Comparison of ENCODE assay signal across 11 mouse cellular contexts in genomic region chr17:87176066-87177012, GRCm38 (mm10).
DNase-seq lines count a peak whose midpoint lies in the region.
"Had no signal": no experiment of that assay in that cellular context is flagged by ENCODE, and none has a peak within 500 bp of the region (broad histone marks: within the 10 kb centered on the region; RNA-seq: fewer than 3 reads in every experiment).

No protein-coding gene starts in this region.

- no peaks in the 10 kb centered on the region for H3K27me3 ChIP-seq in hindbrain, embryonic 10.5 days (ENCODE audit: insufficient read depth, poor library complexity, severe bottlenecking)
- H3K27me3 ChIP-seq: forebrain, embryonic 12.5 days had no signal

- peaks cover 10% of the 10 kb centered on the region for H3K4me1 ChIP-seq in hindbrain, embryonic 10.5 days (replicated peaks)

- 0 out of 2 replicates have a peak, but pooled peaks cover 12% of the 10 kb centered on the region for H3K9me3 ChIP-seq in hindbrain, embryonic 10.5 days

- no peak overlapping the region for H3K27ac ChIP-seq in hindbrain, embryonic 10.5 days
- H3K27ac ChIP-seq: forebrain, embryonic 12.5 days had no signal

- no peaks in the 10 kb centered on the region for H3K36me3 ChIP-seq in hindbrain, embryonic 10.5 days
- H3K36me3 ChIP-seq: forebrain, embryonic 12.5 days had no signal

- 79% methylated on average over 17 of the region's 17 CpGs for WGBS in hindbrain, embryonic 10.5 days

- DNase-seq in gastrocnemius, adult 18-20 months (ENCODE audit: low spot score), result peak; percentile 39
- DNase-seq in gastrocnemius, postnatal 4 days (ENCODE audit: low spot score in 2 of 2), result no peak
- DNase-seq in gastrocnemius, postnatal 14 days, result peak; percentile 31
- peak; percentile 34 for DNase-seq in kidney, adult 11 months
- DNase-seq in lung, postnatal 25 days (ENCODE audit: low spot score), result peak; percentile 51
- DNase-seq in hindbrain, embryonic 10.5 days (ENCODE audit: low spot score), result no peak
- no peak for DNase-seq in left cerebral cortex, postnatal 10 days (ENCODE audit: extremely low spot score in 1 of 2, low spot score in 2 of 2)
- DNase-seq in frontal cortex, postnatal 10 days (ENCODE audit: low spot score in 2 of 2), result no peak
- DNase-seq: cerebellum, adult 2 months; thymus, postnatal 25 days had no signal

- intact Hi-C loops in gastrocnemius, postnatal 14 days (cut with DNase I; ENCODE audit: low total_unique reads), result no loop called here
- intact Hi-C loops in left cerebral cortex, postnatal 10 days (cut with DNase I), result no loop called here

- H3K4me3 ChIP-seq in hindbrain, embryonic 10.5 days, result no peak overlapping the region
- H3K4me3 ChIP-seq: forebrain, embryonic 12.5 days had no signal

Comparison
In these comparisons a context has a peak if more than half of its experiments do, and no peak if none do; other contexts are left out.
1. DNase-seq: peak in gastrocnemius, adult 18-20 months (single experiment), gastrocnemius, postnatal 14 days (single experiment), kidney, adult 11 months (single experiment) and lung, postnatal 25 days (single experiment); none in gastrocnemius, postnatal 4 days (0 of 2), hindbrain, embryonic 10.5 days (single experiment), left cerebral cortex, postnatal 10 days (0 of 2) and frontal cortex, postnatal 10 days (0 of 2).